Mouse (Mus musculus) heart, embryonic 11.5 days (tissue): Measurements from ENCODE around the gene Ttc7. TPM values are rescaled to one million over a fixed set of nuclear protein-coding genes. Genes with fewer than 3 reads are reported as not detected.

ENCODE experiments used
- ATAC-seq: fragments of 200-750 bp; cut with Nextera tagmentation; replicated peaks from 2 replicates; pipeline ENCODE4 v1.8.0; 2017; ENCODE audit warnings: moderate library complexity; ENCODE audit not compliant: insufficient number of reproducible peaks, low FRiP score, low TSS enrichment
- H3K27ac ChIP-seq: fragments of 300-500 bp; sonication (generic); 2 replicates; pipeline ENCODE4 v1.5.1; 2014; ENCODE audit warnings: mild to moderate bottlenecking, low read depth, low read length
- H3K27me3 ChIP-seq: fragments of 300-500 bp; sonication (generic); 2 replicates; pipeline ENCODE4 v1.6.1; 2014; ENCODE audit warnings: mild to moderate bottlenecking, low read length, mixed read lengths; ENCODE audit not compliant: control insufficient read depth, insufficient read depth
- H3K36me3 ChIP-seq: fragments of 300-500 bp; sonication (generic); 2 replicates; pipeline ENCODE4 v1.6.1; 2014; ENCODE audit warnings: mild to moderate bottlenecking, low read length, moderate library complexity, mixed read lengths; ENCODE audit not compliant: control insufficient read depth, insufficient read depth
- H3K4me1 ChIP-seq: fragments of 300-500 bp; sonication (generic); 2 replicates; pipeline ENCODE4 v1.6.1; 2014; ENCODE audit warnings: low read length; ENCODE audit not compliant: control insufficient read depth, insufficient read depth
- H3K4me2 ChIP-seq: fragments of 300-500 bp; sonication (generic); 2 replicates; pipeline ENCODE4 v1.6.1; 2014; ENCODE audit warnings: mild to moderate bottlenecking, moderate library complexity
- H3K4me3 ChIP-seq: fragments of 300-500 bp; sonication (generic); 2 replicates; pipeline ENCODE4 v1.5.1; 2014; ENCODE audit warnings: low read depth, low read length
- H3K9ac ChIP-seq: fragments of 300-500 bp; sonication (generic); 2 replicates; pipeline ENCODE4 v1.6.1; 2014; ENCODE audit warnings: mild to moderate bottlenecking, low read depth, low read length, moderate library complexity
- H3K9me3 ChIP-seq: fragments of 300-500 bp; sonication (generic); replicated peaks from 2 replicates; pipeline ENCODE4 v1.6.1; 2016; ENCODE audit warnings: low read length; ENCODE audit not compliant: control insufficient read depth
- WGBS: fragments of 180-500 bp; shearing (Covaris S2); extraction: QIAGEN DNeasy Blood & Tissue Kit; methylation state at CpG from one replicate; pipeline ENCODE4 v1.1.7; 2014; ENCODE audit not compliant: insufficient replicate concordance; 5-methylcytosine and 5-hydroxymethylcytosine counted together
- polyA plus RNA-seq: library from polyadenylated mRNA; unstranded; fragments of >200 nt; fragmentation: Nextera tagmentation; extraction: Ambion mirVana; gene quantifications from 2 replicates; pipeline ENCODE4 v1.2.1, GENCODE M21; 2014

Gene Ttc7
- polyA plus RNA-seq, 1 experiment from 2014 or later: 1.9 TPM

GRCm38 (mm10) chr17:87332887-87333286 lies 50.2 kb downstream of the Ttc7 start:
- no peak overlapping the region for H3K4me2 ChIP-seq
- no peak overlapping the region for H3K27ac ChIP-seq
- no peak overlapping the region for H3K9ac ChIP-seq
- WGBS: 75% methylated on average over 6 of the region's 6 CpGs
- no peak for ATAC-seq
- H3K4me3 ChIP-seq: no peak overlapping the region
- H3K27me3 ChIP-seq: peaks cover 12% of the 10 kb centered on the region; the same call in 1 of the 2 replicates
- no peaks in the 10 kb centered on the region for H3K36me3 ChIP-seq
- H3K4me1 ChIP-seq: peaks cover 18% of the 10 kb centered on the region
- H3K9me3 ChIP-seq: no peaks in the 10 kb centered on the region

- H3K4me2 ChIP-seq: no peak overlapping the region
- 90% methylated on average over 12 of the region's 12 CpGs for WGBS
- no peaks in the 10 kb centered on the region for H3K9me3 ChIP-seq
- ATAC-seq: no peak
- no peak overlapping the region for H3K27ac ChIP-seq
- H3K36me3 ChIP-seq: no peaks in the 10 kb centered on the region
- H3K4me1 ChIP-seq: peaks cover 18% of the 10 kb centered on the region
- peaks cover 11% of the 10 kb centered on the region; the same call in 1 of the 2 replicates for H3K27me3 ChIP-seq
- H3K4me3 ChIP-seq: no peak overlapping the region
- H3K9ac ChIP-seq: no peak overlapping the region
Measured at GRCm38 (mm10) chr17:87334162-87334561, 51.5 kb downstream of the Ttc7 start.

- no peaks in the 10 kb centered on the region for H3K9me3 ChIP-seq
- H3K27me3 ChIP-seq: peaks cover 3% of the 10 kb centered on the region; the same call in 1 of the 2 replicates
- no peaks in the 10 kb centered on the region for H3K36me3 ChIP-seq
- H3K4me3 ChIP-seq: no peak overlapping the region
- H3K4me1 ChIP-seq: peaks cover 16% of the 10 kb centered on the region
- no peak overlapping the region for H3K9ac ChIP-seq
- H3K4me2 ChIP-seq: no peak overlapping the region
- no peak for ATAC-seq
- no peak overlapping the region for H3K27ac ChIP-seq
- WGBS: 88% methylated on average over 14 of the region's 14 CpGs
Measured at GRCm38 (mm10) chr17:87335152-87335551, 52.5 kb downstream of the Ttc7 start.

GRCm38 (mm10) chr17:87335727-87336126 lies 53.0 kb downstream of the Ttc7 start:
- H3K27me3 ChIP-seq: no peaks in the 10 kb centered on the region
- ATAC-seq: no peak
- no peak overlapping the region for H3K4me2 ChIP-seq
- H3K9ac ChIP-seq: no peak overlapping the region
- H3K36me3 ChIP-seq: no peaks in the 10 kb centered on the region
- H3K4me1 ChIP-seq: peaks cover 10% of the 10 kb centered on the region
- 71% methylated on average over 2 of the region's 2 CpGs for WGBS
- no peak overlapping the region for H3K4me3 ChIP-seq
- no peak overlapping the region for H3K27ac ChIP-seq
- H3K9me3 ChIP-seq: no peaks in the 10 kb centered on the region

- ATAC-seq: no peak
Measured at GRCm38 (mm10) chr17:87336910-87337309, 54.2 kb downstream of the Ttc7 start.

GRCm38 (mm10) chr17:87337683-87338082 lies 55.0 kb downstream of the Ttc7 start:
- no peak overlapping the region for H3K4me2 ChIP-seq
- H3K36me3 ChIP-seq: no peaks in the 10 kb centered on the region
- H3K4me1 ChIP-seq: no peaks in the 10 kb centered on the region
- no peak overlapping the region for H3K9ac ChIP-seq
- H3K27ac ChIP-seq: no peak overlapping the region
- no peak for ATAC-seq
- no peaks in the 10 kb centered on the region for H3K9me3 ChIP-seq
- H3K27me3 ChIP-seq: 0 out of 2 replicates have a peak, but pooled peaks cover 3% of the 10 kb centered on the region
- 75% methylated on average over 7 of the region's 7 CpGs for WGBS
- no peak overlapping the region for H3K4me3 ChIP-seq

More at GRCm38 (mm10) chr17:87336910-87337309, 54.2 kb downstream of the Ttc7 start:
- 0 out of 2 replicates have a peak, but pooled peaks cover 3% of the 10 kb centered on the region for H3K27me3 ChIP-seq
- H3K4me3 ChIP-seq: no peak overlapping the region
- H3K9me3 ChIP-seq: no peaks in the 10 kb centered on the region
- H3K36me3 ChIP-seq: no peaks in the 10 kb centered on the region
- WGBS: 84% methylated on average over 12 of the region's 12 CpGs
- H3K4me1 ChIP-seq: 0 out of 2 replicates have a peak, but pooled peaks cover 5% of the 10 kb centered on the region
- no peak overlapping the region for H3K9ac ChIP-seq
- no peak overlapping the region for H3K4me2 ChIP-seq
- H3K27ac ChIP-seq: no peak overlapping the region

GRCm38 (mm10) chr17:87339122-87339521 lies 56.4 kb downstream of the Ttc7 start:
- Histone ChIP-seq H3K27me3 (0 out of 2 replicates have a peak, but pooled peaks cover 3% of the 10 kb centered on the region), H3K36me3 (no peaks in the 10 kb centered on the region), H3K4me1 (no peaks in the 10 kb centered on the region), H3K4me3 (no peak overlapping the region), H3K9me3 (no peaks in the 10 kb centered on the region), H3K9ac (no peak overlapping the region), H3K27ac (no peak overlapping the region), H3K4me2 (no peak overlapping the region)
- ATAC-seq: no peak
- WGBS: 72% methylated on average over 1 of the region's 1 CpGs

- no peak overlapping the region for H3K9ac ChIP-seq
- H3K4me3 ChIP-seq: no peak overlapping the region
- H3K36me3 ChIP-seq: no peaks in the 10 kb centered on the region
- H3K4me1 ChIP-seq: no peaks in the 10 kb centered on the region
- H3K27me3 ChIP-seq: 0 out of 2 replicates have a peak, but pooled peaks cover 3% of the 10 kb centered on the region
- H3K9me3 ChIP-seq: no peaks in the 10 kb centered on the region
- H3K27ac ChIP-seq: no peak overlapping the region
- no peak for ATAC-seq
- no peak overlapping the region for H3K4me2 ChIP-seq
- 58% methylated on average over 8 of the region's 8 CpGs for WGBS
Measured at GRCm38 (mm10) chr17:87343060-87343703, 60.5 kb downstream of the Ttc7 start.
